ENCODE assay signal across 15 mouse cellular contexts in the genomic region with DNA sequence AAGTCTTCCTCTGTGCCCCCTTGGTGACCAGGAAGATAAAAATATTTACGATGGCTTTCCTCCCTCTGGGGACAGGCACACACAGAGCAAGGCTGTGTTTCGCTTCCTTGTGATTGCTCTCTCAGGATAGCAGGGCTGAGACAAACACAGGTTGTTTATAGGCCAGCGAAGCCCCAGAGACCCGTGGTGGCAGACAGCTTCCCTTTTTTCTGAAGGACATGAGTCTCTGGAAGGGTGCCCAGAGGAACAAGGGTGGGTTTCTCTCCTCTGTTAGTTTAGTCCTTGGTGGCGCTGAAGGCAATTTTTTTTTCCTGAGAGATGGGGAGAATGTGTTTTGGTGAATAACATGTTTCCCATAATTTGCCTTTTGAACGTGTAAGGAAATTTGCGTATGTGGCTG. TPM values are rescaled to one million over a fixed set of nuclear protein-coding genes. Genes with fewer than 3 reads are reported as not detected.
DNase-seq lines count a peak whose midpoint lies in the region; ATAC-seq and TF ChIP-seq lines count a peak whose summit lies in the region.
"Had no signal": no experiment of that assay in that cellular context is flagged by ENCODE, and none has a peak within 500 bp of the region (broad histone marks: within the 10 kb centered on the region; RNA-seq: fewer than 3 reads in every experiment).

No protein-coding gene starts in this region.

- no peak for TF ChIP-seq CTCF in intestine, postnatal 0 days (IDR thresholded peaks at IDR 0.05; ENCODE audit: low read depth)
- no peak for TF ChIP-seq CTCF in cortical plate, adult 2 months (IDR thresholded peaks at IDR 0.05; ENCODE audit: extremely low read depth, insufficient read depth, low read length)

- DNase-seq in lung, postnatal 10 days, result peak; percentile 39
- DNase-seq in lung, postnatal 4 days, result no peak
- DNase-seq in A20 (ENCODE audit: low read depth, low spot score), result peak; percentile 51
- DNase-seq in adrenal gland, postnatal 4 days (ENCODE audit: low spot score in 2 of 2), result no peak
- DNase-seq: cerebellum, adult 11-12 months; embryo, embryonic 11 days; kidney, adult 9 months; lung, adult 2 months had no signal

- TF ChIP-seq POLR2A in cortical plate, adult 2 months (IDR thresholded peaks at IDR 0.05; ENCODE audit: extremely low read depth, insufficient read depth, low read length), result no peak

- H3K27me3 ChIP-seq in intestine, embryonic 16.5 days (replicated peaks; ENCODE audit: control insufficient read depth, insufficient read depth, low read length), result no peaks in the 10 kb centered on the region
- no peaks in the 10 kb centered on the region for H3K27me3 ChIP-seq in intestine, postnatal 0 days (replicated peaks; ENCODE audit: control insufficient read depth, insufficient read depth, low read length)
- H3K27me3 ChIP-seq: stomach, embryonic 15.5 days had no signal

- H3K4me1 ChIP-seq in intestine, embryonic 16.5 days (ENCODE audit: control insufficient read depth, insufficient read depth, low read length), result 0 out of 2 replicates have a peak, but pooled peaks cover 3% of the 10 kb centered on the region
- H3K4me1 ChIP-seq in intestine, postnatal 0 days (replicated peaks; ENCODE audit: control insufficient read depth, insufficient read depth, low read length), result no peaks in the 10 kb centered on the region
- H3K4me1 ChIP-seq in cortical plate, adult 2 months (ENCODE audit: control insufficient read depth, insufficient read depth, low read length), result no peaks in the 10 kb centered on the region
- H3K4me1 ChIP-seq: stomach, embryonic 15.5 days had no signal

- no peaks in the 10 kb centered on the region for H3K36me3 ChIP-seq in intestine, embryonic 16.5 days (ENCODE audit: control insufficient read depth, insufficient read depth, low read length)
- H3K36me3 ChIP-seq in intestine, postnatal 0 days (ENCODE audit: control insufficient read depth, insufficient read depth), result no peaks in the 10 kb centered on the region
- H3K36me3 ChIP-seq: stomach, embryonic 15.5 days had no signal

- no peaks in the 10 kb centered on the region for H3K9me3 ChIP-seq in intestine, embryonic 16.5 days (ENCODE audit: control insufficient read depth, low read length)
- no peaks in the 10 kb centered on the region for H3K9me3 ChIP-seq in intestine, postnatal 0 days (ENCODE audit: control insufficient read depth)
- H3K9me3 ChIP-seq: stomach, embryonic 15.5 days had no signal

- no peak overlapping the region for H3K4me3 ChIP-seq in intestine, embryonic 16.5 days (ENCODE audit: low read length)
- no peak overlapping the region for H3K4me3 ChIP-seq in intestine, postnatal 0 days (ENCODE audit: low read depth, low read length)
- H3K4me3 ChIP-seq in cortical plate, adult 2 months (ENCODE audit: insufficient read depth, low read length), result no peak overlapping the region
- H3K4me3 ChIP-seq: myocyte; stomach, embryonic 15.5 days had no signal

- ATAC-seq in intestine, embryonic 16.5 days, result 0 out of 2 replicates have a peak, but pooled peaks have one; percentile 7
- ATAC-seq in intestine, postnatal 0 days, result no peak
- no peak for ATAC-seq in activated CD4-positive, CD25-positive, alpha-beta regulatory T cell, adult 4 months

- no peak overlapping the region for H3K4me2 ChIP-seq in intestine, embryonic 16.5 days (ENCODE audit: low read depth, low read length)
- no peak overlapping the region for H3K4me2 ChIP-seq in intestine, postnatal 0 days (replicated peaks; ENCODE audit: low read depth)
- H3K4me2 ChIP-seq: stomach, embryonic 15.5 days had no signal

- no peak overlapping the region for H3K27ac ChIP-seq in intestine, embryonic 16.5 days (ENCODE audit: low read length)
- H3K27ac ChIP-seq in intestine, postnatal 0 days (ENCODE audit: low read depth, low read length), result no peak overlapping the region
- H3K27ac ChIP-seq in cortical plate, adult 2 months (ENCODE audit: insufficient read depth, low read length), result 0 out of 2 replicates have a peak overlapping the region, but pooled peaks have one; percentile 19
- H3K27ac ChIP-seq: stomach, embryonic 15.5 days had no signal

- 52% methylated on average over 7 of the region's 7 CpGs for WGBS in intestine, embryonic 16.5 days
- WGBS in intestine, postnatal 0 days, result 53% methylated on average over 7 of the region's 7 CpGs

- no peak overlapping the region for H3K9ac ChIP-seq in intestine, embryonic 16.5 days (ENCODE audit: low read depth, low read length)
- H3K9ac ChIP-seq in intestine, postnatal 0 days (ENCODE audit: low read depth, low read length), result no peak overlapping the region
- H3K9ac ChIP-seq: stomach, embryonic 15.5 days had no signal

RNA-seq across cellular contexts. Expression of gene Col27a1, which starts 8.2 kb away (rescaled TPM):
- 8.1 and 9.6 TPM in 2 replicates for polyA plus RNA-seq in intestine, embryonic 16.5 days (2015; fragmentation: Nextera tagmentation; extraction: Ambion mirVana)
- 5.0 and 7.2 TPM in 2 replicates for polyA plus RNA-seq in intestine, postnatal 0 days (2015; fragmentation: Nextera tagmentation; extraction: Ambion mirVana)
- 3.5 and 4.2 TPM in 2 replicates for polyA plus RNA-seq in cortical plate, adult 2 months (2012; rRNA removed)
- 10 to 100 TPM; 17.2 to 20.8 TPM for total RNA-seq in adrenal gland, postnatal 4 days (2021)
- polyA plus RNA-seq in activated CD4-positive, CD25-positive, alpha-beta regulatory T cell, adult 4 months (2017; shearing (Covaris generic)), result under 1 TPM; 0.45 to 0.60 TPM

RNA-seq across cellular contexts. Expression of gene Kif12, which starts 33.7 kb away (rescaled TPM):
- 98.5 and 102 TPM in 2 replicates for polyA plus RNA-seq in intestine, embryonic 16.5 days (2015; fragmentation: Nextera tagmentation; extraction: Ambion mirVana)
- polyA plus RNA-seq in intestine, postnatal 0 days (2015; fragmentation: Nextera tagmentation; extraction: Ambion mirVana), result 61.9 and 75.5 TPM in 2 replicates
- polyA plus RNA-seq in cortical plate, adult 2 months (2012; rRNA removed), result not detected in 2 replicates
- 10 to 100 TPM in 1 of 2 experiments, under 1 TPM in 1; 0.17 to 21.6 TPM for total RNA-seq in adrenal gland, postnatal 4 days (2021)
- polyA plus RNA-seq in activated CD4-positive, CD25-positive, alpha-beta regulatory T cell, adult 4 months (2017; shearing (Covaris generic)), result not detected
- polyA plus RNA-seq: hindbrain, embryonic 11.5 days; lung, adult 2 months; myocyte had no signal

RNA-seq across cellular contexts. Expression of gene Ambp, which starts 51.0 kb away (rescaled TPM):
- polyA plus RNA-seq in intestine, embryonic 16.5 days (2015; fragmentation: Nextera tagmentation; extraction: Ambion mirVana), result 29.0 and 54.2 TPM in 2 replicates
- 7.8 and 8.8 TPM in 2 replicates for polyA plus RNA-seq in intestine, postnatal 0 days (2015; fragmentation: Nextera tagmentation; extraction: Ambion mirVana)
- not detected in 2 replicates for polyA plus RNA-seq in cortical plate, adult 2 months (2012; rRNA removed)
- 100 to 1,000 TPM in 1 of 2 experiments, 10 to 100 TPM in 1; 10.4 to 267 TPM for total RNA-seq in adrenal gland, postnatal 4 days (2021)
- polyA plus RNA-seq in activated CD4-positive, CD25-positive, alpha-beta regulatory T cell, adult 4 months (2017; shearing (Covaris generic)), result not detected
- polyA plus RNA-seq: hindbrain, embryonic 11.5 days; myocyte had no signal

Comparison
In these comparisons a context has a peak if more than half of its experiments do, and no peak if none do; other contexts are left out.
1. DNase-seq: peak in lung, postnatal 10 days (single experiment) and A20 (single experiment); none in lung, postnatal 4 days (0 of 2) and adrenal gland, postnatal 4 days (0 of 2).
2. RNA of gene Kif12, which starts 33.7 kb away (polyA plus RNA-seq): 98.5 to 102 TPM in intestine, embryonic 16.5 days and 61.9 to 75.5 TPM in intestine, postnatal 0 days; not detected in cortical plate, adult 2 months and not detected in activated CD4-positive, CD25-positive, alpha-beta regulatory T cell, adult 4 months; every median in the first group is over 10 times any median in the second.